Mouse (Mus musculus) effector memory CD4-positive, alpha-beta T cell, adult 7 months (primary cell): Measurements from ENCODE around the gene Pnmt. TPM values are rescaled to one million over a fixed set of nuclear protein-coding genes. Genes with fewer than 3 reads are reported as not detected.

Source experiments
- polyA plus RNA-seq: library from polyadenylated mRNA; unstranded; fragments of 100-300 nt; shearing (Covaris generic); gene quantifications from one replicate; pipeline ENCODE4 v1.2.1, GENCODE M21; 2017

Gene Pnmt
- polyA plus RNA-seq, result not detected

DNA sequence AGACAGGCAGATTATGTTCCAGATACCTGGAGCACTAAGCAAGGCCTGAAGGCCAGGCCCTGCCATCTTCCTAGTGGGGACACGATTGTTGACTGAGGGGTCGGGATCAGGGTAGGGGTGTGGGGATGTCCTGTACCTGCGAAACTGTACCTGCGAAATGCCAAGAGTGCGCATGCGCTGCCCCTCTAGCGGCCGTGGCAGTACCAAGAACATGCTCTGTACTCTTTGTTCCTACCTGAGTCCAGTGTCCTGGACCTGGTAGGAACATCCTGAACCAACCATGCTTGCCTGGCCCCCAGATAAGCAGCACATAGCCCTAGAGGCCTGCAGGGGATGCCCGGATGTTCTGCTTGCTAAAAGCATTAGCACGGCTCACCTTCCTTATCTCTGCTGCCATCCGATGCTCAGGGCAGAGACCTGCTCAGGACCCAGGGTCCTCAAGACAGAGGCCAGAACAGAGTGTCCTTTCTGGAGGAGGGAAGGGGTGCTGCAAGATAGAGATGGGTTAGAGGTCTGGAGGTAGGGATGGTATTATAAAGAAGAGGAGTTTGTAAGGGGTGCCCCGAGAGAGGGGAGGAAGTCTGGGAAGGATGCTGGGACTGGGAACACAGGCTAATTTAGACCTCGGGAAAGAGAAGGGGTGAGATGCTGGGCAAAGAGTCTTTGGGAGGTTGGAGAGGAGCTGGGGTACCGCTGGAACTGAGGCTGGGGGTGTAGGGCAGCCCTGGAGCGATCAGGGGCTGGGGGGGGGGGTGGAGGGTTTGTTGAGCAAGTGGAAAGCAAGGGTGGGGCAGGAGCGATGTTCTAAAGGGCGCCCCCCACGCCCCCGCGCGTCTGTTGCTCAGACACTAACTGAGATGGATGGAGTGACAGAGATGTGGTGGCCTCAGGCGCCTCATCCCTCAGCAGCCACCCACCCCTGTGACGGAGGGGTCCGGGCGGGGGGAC, at the start of gene Pnmt:
Pnmt (plus strand) TSS at position 813 of the 948 bp plus-strand sequence.

GRCm38 (mm10) chr11:98348083-98348961, 37.9 kb upstream of the Pnmt start, which contains the start of gene Ppp1r1b:
Gene Ppp1r1b (plus strand): TSS chr11:98348404.

GRCm38 (mm10) chr11:98358161-98359083, 27.8 kb upstream of the Pnmt start, which contains the start of gene Stard3:
Gene Stard3 (plus strand): TSS chr11:98358368.

DNA sequence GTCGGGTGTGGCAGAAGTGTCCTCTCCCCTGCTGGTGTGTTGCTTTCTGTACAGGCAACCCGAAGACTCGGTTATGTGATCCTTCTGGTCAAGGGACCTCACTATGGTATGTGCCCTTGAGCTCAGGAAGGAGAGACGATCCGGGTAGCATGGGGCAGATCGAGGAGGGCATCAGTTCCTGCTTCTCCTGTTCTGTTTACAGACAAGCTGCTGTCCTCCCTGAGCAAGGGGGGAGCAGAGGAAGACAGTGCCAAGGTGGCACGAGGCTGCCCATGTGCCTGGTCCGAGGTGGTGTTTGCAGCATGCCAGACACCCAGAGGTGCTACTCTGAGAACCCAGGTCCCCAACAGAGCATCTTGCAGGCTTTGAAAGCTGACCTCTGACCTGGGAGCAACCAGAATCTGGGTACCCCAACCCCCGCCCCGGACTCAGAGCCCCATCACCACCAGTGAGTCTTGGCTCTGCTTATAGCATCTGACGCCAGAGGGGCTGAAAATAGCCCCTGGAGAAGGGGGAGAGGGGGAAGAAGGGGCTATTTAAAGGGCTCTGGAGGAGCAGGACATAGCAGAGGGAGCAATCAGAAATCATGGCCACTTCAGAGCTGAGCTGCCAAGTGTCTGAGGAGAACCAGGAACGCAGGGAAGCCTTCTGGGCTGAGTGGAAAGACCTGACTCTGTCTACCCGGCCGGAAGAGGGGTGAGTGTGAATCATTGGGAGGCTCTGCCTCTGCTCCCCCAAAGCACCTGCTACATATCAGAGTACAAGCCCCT, 2.8 kb upstream of the Pnmt start, which contains the start of gene Tcap:
Tcap (plus strand) TSS at position 551 of the 770 bp plus-strand sequence.

GRCm38 (mm10) chr11:98400161-98400726, 14.0 kb downstream of the Pnmt start, which contains the start of gene Pgap3:
Gene Pgap3 (minus strand): TSS chr11:98400490.

DNA sequence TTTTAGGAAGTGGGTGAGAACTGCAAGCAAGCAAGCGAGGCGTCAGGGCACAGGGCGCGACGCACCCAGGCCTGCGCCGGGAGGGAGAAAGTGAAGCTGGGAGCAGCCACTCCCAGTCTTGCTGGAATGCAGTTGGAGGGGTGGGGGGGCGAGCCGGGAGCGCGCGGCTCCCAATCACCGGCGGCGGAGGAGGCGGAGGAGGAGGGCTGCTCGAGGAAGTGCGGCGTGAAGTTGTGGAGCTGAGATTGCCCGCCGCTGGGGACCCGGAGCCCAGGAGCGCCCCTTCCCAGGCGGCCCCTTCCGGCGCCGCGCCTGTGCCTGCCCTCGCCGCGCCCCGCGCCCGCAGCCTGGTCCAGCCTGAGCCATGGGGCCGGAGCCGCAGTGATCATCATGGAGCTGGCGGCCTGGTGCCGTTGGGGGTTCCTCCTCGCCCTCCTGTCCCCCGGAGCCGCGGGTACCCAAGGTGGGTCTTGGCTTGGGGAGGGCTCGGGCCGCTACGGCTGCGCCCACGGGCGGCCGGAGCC, 26.1 kb downstream of the Pnmt start, which contains the start of gene Erbb2:
Erbb2 (plus strand) TSS at position 198 of the 524 bp plus-strand sequence.

Other genes with a start within 250 kb of the Pnmt start
- gene Fbxl20, start 236.0 kb upstream of the Pnmt start, polyA plus RNA-seq, result 28.8 TPM
- 66.4 TPM for gene Med1, start 193.2 kb upstream of the Pnmt start, polyA plus RNA-seq
- gene Cdk12, start 183.4 kb upstream of the Pnmt start, polyA plus RNA-seq, result 16.3 TPM
- gene Neurod2, start 56.8 kb upstream of the Pnmt start, polyA plus RNA-seq, result not detected
- 0.45 TPM for gene Ppp1r1b, start 38.0 kb upstream of the Pnmt start, polyA plus RNA-seq
- 43.0 TPM for gene Stard3, start 28.1 kb upstream of the Pnmt start, polyA plus RNA-seq
- not detected for gene Tcap, start 2.6 kb upstream of the Pnmt start, polyA plus RNA-seq
- 13.1 TPM for gene Pgap3, start 14.0 kb downstream of the Pnmt start, polyA plus RNA-seq
- not detected for gene Erbb2, start 26.0 kb downstream of the Pnmt start, polyA plus RNA-seq
- gene Mien1, start 52.5 kb downstream of the Pnmt start, polyA plus RNA-seq, result 129 TPM
- gene Grb7, start 59.9 kb downstream of the Pnmt start, polyA plus RNA-seq, result 72.0 TPM
- gene Ikzf3, start 159.6 kb downstream of the Pnmt start, polyA plus RNA-seq, result 129 TPM
- 2.9 TPM for gene Zpbp2, start 164.6 kb downstream of the Pnmt start, polyA plus RNA-seq
- gene Ormdl3, start 200.9 kb downstream of the Pnmt start, polyA plus RNA-seq, result 45.7 TPM
- not detected for gene Lrrc3c, start 211.8 kb downstream of the Pnmt start, polyA plus RNA-seq
- 2.6 TPM for gene Gm12355, start 239.2 kb downstream of the Pnmt start, polyA plus RNA-seq
- not detected for gene Gsdma3, start 239.9 kb downstream of the Pnmt start, polyA plus RNA-seq